In the genomic region with DNA sequence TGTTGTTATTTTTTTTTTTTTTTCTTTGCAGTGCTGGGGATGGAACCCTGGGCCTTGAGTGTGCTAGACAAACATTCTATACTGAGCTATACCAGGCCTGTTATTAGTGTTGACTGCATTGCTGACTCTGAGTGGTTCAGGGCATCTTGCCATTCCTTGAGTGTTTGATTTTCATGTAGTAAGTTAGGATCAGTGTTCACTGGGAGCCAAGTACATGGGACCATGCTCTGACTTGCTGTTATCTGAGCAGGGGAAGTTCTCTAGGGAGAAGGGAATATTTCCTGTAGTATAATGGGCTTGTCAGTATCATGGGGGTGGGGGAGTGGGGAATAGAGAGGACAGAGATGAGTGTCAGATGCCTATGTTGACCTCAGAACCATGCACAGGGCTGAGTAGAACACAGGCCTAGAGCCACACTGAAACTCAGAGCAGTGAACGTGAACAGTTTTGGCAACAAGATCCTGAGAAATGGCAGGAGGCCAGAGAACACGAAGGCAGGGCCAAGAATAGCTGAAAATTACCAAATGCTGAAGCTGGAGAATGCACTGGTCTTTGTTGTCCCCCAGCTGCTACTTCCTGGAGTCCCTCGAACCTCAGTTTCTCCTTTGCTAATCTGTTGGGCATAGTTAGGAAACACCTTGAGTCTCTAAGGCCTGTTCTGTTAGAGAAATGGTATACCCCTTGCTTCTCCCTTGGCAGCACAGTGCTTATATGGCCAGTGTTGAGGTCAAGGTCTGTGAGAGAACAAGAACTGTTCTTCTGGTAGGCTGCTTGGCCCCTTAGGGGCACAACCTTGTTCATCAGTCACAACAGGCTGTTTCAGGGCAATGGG, we compare ENCODE assay signal across 8 mouse cellular contexts. TPM values are rescaled to one million over a fixed set of nuclear protein-coding genes. Genes with fewer than 3 reads are reported as not detected.
A peak's percentile ranks its signal among the peaks of the same experiment; 100 is the strongest.
DNase-seq lines count a peak whose midpoint lies in the region; ATAC-seq and TF ChIP-seq lines count a peak whose summit lies in the region.

No protein-coding gene starts in this region.

- TF ChIP-seq CTCF in hindbrain, postnatal 0 days (IDR thresholded peaks at IDR 0.05; ENCODE audit: low read depth), result no peak
- no peak for TF ChIP-seq CTCF in left cerebral cortex, adult 2 months (IDR thresholded peaks at IDR 0.05)
- TF ChIP-seq CTCF in olfactory bulb, adult 2 months (IDR thresholded peaks at IDR 0.05; ENCODE audit: insufficient read depth, low read depth, low read length), result no peak

- no peak for TF ChIP-seq POLR2A in olfactory bulb, adult 2 months (IDR thresholded peaks at IDR 0.05; ENCODE audit: insufficient read depth, low read depth, low read length)

- no peaks in the 10 kb centered on the region for H3K9me3 ChIP-seq in forebrain, embryonic 13.5 days (replicated peaks)
- H3K9me3 ChIP-seq in forebrain, embryonic 10.5 days, result no peaks in the 10 kb centered on the region
- no peaks in the 10 kb centered on the region for H3K9me3 ChIP-seq in hindbrain, postnatal 0 days (ENCODE audit: low read length)

- peaks cover 32% of the 10 kb centered on the region for H3K36me3 ChIP-seq in forebrain, embryonic 13.5 days (ENCODE audit: poor library complexity, severe bottlenecking)
- H3K36me3 ChIP-seq in forebrain, embryonic 10.5 days (replicated peaks), result peaks cover 37% of the 10 kb centered on the region
- H3K36me3 ChIP-seq in hindbrain, postnatal 0 days (ENCODE audit: insufficient read depth, low read length), result no peaks in the 10 kb centered on the region; the same call in 1 of the 2 replicates

- H3K9ac ChIP-seq in forebrain, embryonic 13.5 days, result no peak overlapping the region; the same call in 1 of the 2 replicates
- H3K9ac ChIP-seq in hindbrain, postnatal 0 days (replicated peaks; ENCODE audit: low read length), result no peak overlapping the region

- DNase-seq in forebrain, embryonic 10.5 days (ENCODE audit: extremely low spot score, low spot score), result no peak
- peak; percentile 74 to 84 for DNase-seq in frontal cortex, postnatal 36 days (ENCODE audit: low spot score in 2 of 2)
- peak; percentile 72 for DNase-seq in hindbrain, postnatal 0 days (ENCODE audit: low spot score)
- DNase-seq in left cerebral cortex, adult 2 months (ENCODE audit: extremely low spot score in 1 of 2, low spot score in 2 of 2), result peak; percentile 59 to 63
- no peak for DNase-seq in natural killer cell, adult 2 months (ENCODE audit: low spot score in 2 of 2)

- peaks cover 26% of the 10 kb centered on the region for H3K4me1 ChIP-seq in forebrain, embryonic 13.5 days
- H3K4me1 ChIP-seq in forebrain, embryonic 10.5 days, result peaks cover 19% of the 10 kb centered on the region
- H3K4me1 ChIP-seq in brown adipose tissue, adult 24 weeks (ENCODE audit: control insufficient read depth, insufficient read depth, insufficient read length, low read length), result peaks cover 40% of the 10 kb centered on the region
- H3K4me1 ChIP-seq in hindbrain, postnatal 0 days (ENCODE audit: insufficient read depth, low read length), result peaks cover 20% of the 10 kb centered on the region; the same call in 1 of the 2 replicates
- H3K4me1 ChIP-seq in olfactory bulb, adult 2 months (ENCODE audit: control insufficient read depth, insufficient read depth, low read length), result peaks cover 7% of the 10 kb centered on the region

- H3K4me2 ChIP-seq in forebrain, embryonic 13.5 days, result no peak overlapping the region
- H3K4me2 ChIP-seq in hindbrain, postnatal 0 days (ENCODE audit: low read depth, low read length), result no peak overlapping the region

- 38% methylated on average over 3 of the region's 3 CpGs for WGBS in forebrain, embryonic 13.5 days
- WGBS in forebrain, embryonic 10.5 days, result 85% methylated on average over 3 of the region's 3 CpGs
- 22% methylated on average over 3 of the region's 3 CpGs for WGBS in hindbrain, postnatal 0 days
- WGBS in olfactory bulb, adult 2 months, result 7% methylated on average over 3 of the region's 3 CpGs

- ATAC-seq in forebrain, embryonic 13.5 days, result peak; percentile 50
- ATAC-seq in hindbrain, postnatal 0 days, result peak; percentile 66; the same call in 1 of the 2 replicates

- H3K4me3 ChIP-seq in forebrain, embryonic 13.5 days, result no peak overlapping the region
- no peak overlapping the region for H3K4me3 ChIP-seq in forebrain, embryonic 10.5 days
- no peak overlapping the region for H3K4me3 ChIP-seq in brown adipose tissue, adult 24 weeks (ENCODE audit: insufficient read depth, low read depth, low read length)
- H3K4me3 ChIP-seq in hindbrain, postnatal 0 days (ENCODE audit: low read length), result no peak overlapping the region
- no peak overlapping the region for H3K4me3 ChIP-seq in left cerebral cortex, adult 2 months
- H3K4me3 ChIP-seq in olfactory bulb, adult 2 months (ENCODE audit: insufficient read depth, low read depth, low read length), result no peak overlapping the region

- H3K27me3 ChIP-seq in forebrain, embryonic 13.5 days, result no peaks in the 10 kb centered on the region
- no peaks in the 10 kb centered on the region for H3K27me3 ChIP-seq in forebrain, embryonic 10.5 days (ENCODE audit: poor library complexity, severe bottlenecking)
- H3K27me3 ChIP-seq in hindbrain, postnatal 0 days (ENCODE audit: insufficient read depth, low read length), result no peaks in the 10 kb centered on the region

- intact Hi-C loops in left cerebral cortex, adult 2 months (cut with DNase I), result no loop called here

- H3K27ac ChIP-seq in forebrain, embryonic 13.5 days, result peak overlapping the region; percentile 40
- H3K27ac ChIP-seq in forebrain, embryonic 10.5 days, result no peak overlapping the region
- peak overlapping the region; percentile 71 for H3K27ac ChIP-seq in brown adipose tissue, adult 24 weeks (replicated peaks; ENCODE audit: low read depth, low read length)
- peak overlapping the region; percentile 41 for H3K27ac ChIP-seq in hindbrain, postnatal 0 days
- peak overlapping the region; percentile 72 for H3K27ac ChIP-seq in left cerebral cortex, adult 2 months
- H3K27ac ChIP-seq in olfactory bulb, adult 2 months (ENCODE audit: insufficient read depth, low read depth, low read length), result peak overlapping the region; percentile 48

RNA-seq across cellular contexts. Expression of gene Dgkd, which starts 26.6 kb away (rescaled TPM):
- 36.6 and 43.6 TPM in 2 replicates for polyA plus RNA-seq in forebrain, embryonic 13.5 days (2015; fragmentation: Nextera tagmentation; extraction: Ambion mirVana)
- 39.3 and 42.4 TPM in 2 replicates for polyA plus RNA-seq in forebrain, embryonic 10.5 days (2016; fragmentation: Nextera tagmentation; extraction: Ambion mirVana)
- 59.1 and 61.6 TPM in 2 replicates for polyA plus RNA-seq in brown adipose tissue, adult 24 weeks (2012; ENCODE audit: insufficient read depth, insufficient read length, missing spikeins)
- total RNA-seq in hindbrain, postnatal 0 days (2014; rRNA removed), result 71.0 and 78.0 TPM in 2 replicates
- 33.5 and 36.1 TPM in 2 replicates for polyA plus RNA-seq in hindbrain, postnatal 0 days (2015; fragmentation: Nextera tagmentation; extraction: Ambion mirVana)
- total RNA-seq in left cerebral cortex, adult 2 months (2021), result 100 to 1,000 TPM in 1 of 2 experiments, 10 to 100 TPM in 1; 95.3 to 106 TPM
- 128 and 379 TPM in 2 replicates for polyA plus RNA-seq in olfactory bulb, adult 2 months (2012; ENCODE audit: insufficient read depth, insufficient read length, low replicate concordance, missing spikeins)

Comparison
In these comparisons a context has a peak if more than half of its experiments do, and no peak if none do; other contexts are left out.
1. DNase-seq: peak in frontal cortex, postnatal 36 days (2 of 2), hindbrain, postnatal 0 days (single experiment) and left cerebral cortex, adult 2 months (2 of 2); none in forebrain, embryonic 10.5 days (single experiment) and natural killer cell, adult 2 months (0 of 2).